Mouse (Mus musculus): ENCODE measurements around the gene Ssr1. TPM values are rescaled to one million over a fixed set of nuclear protein-coding genes. Genes with fewer than 3 reads are reported as not detected.

The Ssr1 gene
- polyA plus RNA-seq, 1 experiment: 10.5 TPM

GRCm38 (mm10) chr13:38002461-38002860 lies 8.4 kb upstream of the Ssr1 start:
- no peak for DNase-seq
- 52% methylated on average over 1 of the region's 1 CpGs for WGBS
- Histone ChIP-seq H3K4me3 (ENCODE audit: insufficient read depth, low read depth, low read length) (no peak overlapping the region), H3K27me3 (replicated peaks; ENCODE audit: control insufficient read depth, insufficient read depth, low read length) (no peaks in the 10 kb centered on the region), H3K4me1 (ENCODE audit: control insufficient read depth, insufficient read depth, low read length) (no peaks in the 10 kb centered on the region), H3K36me3 (ENCODE audit: control insufficient read depth, insufficient read depth, low read length) (no peaks in the 10 kb centered on the region), H3K27ac (ENCODE audit: insufficient read depth, low read depth, low read length) (no peak overlapping the region)
- TF ChIP-seq POLR2A (IDR thresholded peaks at IDR 0.05; ENCODE audit: low read depth, low read length): no peak
- TF ChIP-seq CTCF (conservative IDR thresholded peaks at IDR 0.05; ENCODE audit: insufficient read depth, insufficient read length, low read depth, low read length): 0 out of 2 replicates have a peak, but pooled peaks have one; percentile 0

GRCm38 (mm10) chr13:37999713-38000112 lies 5.7 kb upstream of the Ssr1 start:
- WGBS: 74% methylated on average over 3 of the region's 3 CpGs
- no peak overlapping the region for H3K4me3 ChIP-seq (ENCODE audit: insufficient read depth, low read depth, low read length)
- no peaks in the 10 kb centered on the region for H3K4me1 ChIP-seq (ENCODE audit: control insufficient read depth, insufficient read depth, low read length)
- no peaks in the 10 kb centered on the region for H3K36me3 ChIP-seq (ENCODE audit: control insufficient read depth, insufficient read depth, low read length)
- no peak for TF ChIP-seq CTCF (conservative IDR thresholded peaks at IDR 0.05; ENCODE audit: insufficient read depth, insufficient read length, low read depth, low read length)
- TF ChIP-seq POLR2A (IDR thresholded peaks at IDR 0.05; ENCODE audit: low read depth, low read length): no peak
- no peak overlapping the region for H3K27ac ChIP-seq (ENCODE audit: insufficient read depth, low read depth, low read length)
- H3K27me3 ChIP-seq (replicated peaks; ENCODE audit: control insufficient read depth, insufficient read depth, low read length): no peaks in the 10 kb centered on the region
- no peak for DNase-seq

GRCm38 (mm10) chr13:37994405-37994749 lies 360 bp upstream of the Ssr1 start:
- no peaks in the 10 kb centered on the region for H3K27me3 ChIP-seq (replicated peaks; ENCODE audit: control insufficient read depth, insufficient read depth, low read length)
- no peaks in the 10 kb centered on the region for H3K36me3 ChIP-seq (ENCODE audit: control insufficient read depth, insufficient read depth, low read length)
- no peak overlapping the region for H3K27ac ChIP-seq (ENCODE audit: insufficient read depth, low read depth, low read length)
- 16% methylated on average over 7 of the region's 7 CpGs for WGBS
- no peak for TF ChIP-seq POLR2A (IDR thresholded peaks at IDR 0.05; ENCODE audit: low read depth, low read length)
- no peak for TF ChIP-seq CTCF (conservative IDR thresholded peaks at IDR 0.05; ENCODE audit: insufficient read depth, insufficient read length, low read depth, low read length)
- no peak for DNase-seq
- H3K4me1 ChIP-seq (ENCODE audit: control insufficient read depth, insufficient read depth, low read length): peaks cover 4% of the 10 kb centered on the region; the same call in 1 of the 2 replicates
- peak overlapping the region; percentile 94 for H3K4me3 ChIP-seq (ENCODE audit: insufficient read depth, low read depth, low read length)

GRCm38 (mm10) chr13:37993376-37993703 lies 677 bp downstream of the Ssr1 start:
- Histone ChIP-seq H3K27ac (ENCODE audit: insufficient read depth, low read depth, low read length) (no peak overlapping the region), H3K36me3 (ENCODE audit: control insufficient read depth, insufficient read depth, low read length) (no peaks in the 10 kb centered on the region; the same call in 1 of the 2 replicates), H3K27me3 (replicated peaks; ENCODE audit: control insufficient read depth, insufficient read depth, low read length) (no peaks in the 10 kb centered on the region), H3K4me1 (ENCODE audit: control insufficient read depth, insufficient read depth, low read length) (peaks cover 4% of the 10 kb centered on the region; the same call in 1 of the 2 replicates), H3K4me3 (ENCODE audit: insufficient read depth, low read depth, low read length) (peak overlapping the region; percentile 94)
- DNase-seq: no peak
- WGBS: under 1% methylated on average over 17 of the region's 17 CpGs
- TF ChIP-seq CTCF (conservative IDR thresholded peaks at IDR 0.05; ENCODE audit: insufficient read depth, insufficient read length, low read depth, low read length) (no peak), POLR2A (IDR thresholded peaks at IDR 0.05; ENCODE audit: low read depth, low read length) (no peak)

- no peaks in the 10 kb centered on the region for H3K27me3 ChIP-seq (replicated peaks; ENCODE audit: control insufficient read depth, insufficient read depth, low read length)
- DNase-seq: peak; percentile 4
- H3K27ac ChIP-seq (ENCODE audit: insufficient read depth, low read depth, low read length): no peak overlapping the region
- peaks cover 4% of the 10 kb centered on the region; the same call in 1 of the 2 replicates for H3K4me1 ChIP-seq (ENCODE audit: control insufficient read depth, insufficient read depth, low read length)
- no peak for TF ChIP-seq CTCF (conservative IDR thresholded peaks at IDR 0.05; ENCODE audit: insufficient read depth, insufficient read length, low read depth, low read length)
- peak overlapping the region; percentile 31 for H3K4me3 ChIP-seq (ENCODE audit: insufficient read depth, low read depth, low read length)
- WGBS: 15% methylated on average over 10 of the region's 10 CpGs
- H3K36me3 ChIP-seq (ENCODE audit: control insufficient read depth, insufficient read depth, low read length): no peaks in the 10 kb centered on the region; the same call in 1 of the 2 replicates
Measured at GRCm38 (mm10) chr13:37992638-37993371, 1.2 kb downstream of the Ssr1 start.

- TF ChIP-seq POLR2A (IDR thresholded peaks at IDR 0.05; ENCODE audit: low read depth, low read length): no peak
- Histone ChIP-seq H3K36me3 (ENCODE audit: control insufficient read depth, insufficient read depth, low read length) (peaks cover 5% of the 10 kb centered on the region), H3K27ac (ENCODE audit: insufficient read depth, low read depth, low read length) (no peak overlapping the region), H3K27me3 (replicated peaks; ENCODE audit: control insufficient read depth, insufficient read depth, low read length) (no peaks in the 10 kb centered on the region), H3K4me1 (ENCODE audit: control insufficient read depth, insufficient read depth, low read length) (peaks cover 4% of the 10 kb centered on the region; the same call in 1 of the 2 replicates), H3K4me3 (ENCODE audit: insufficient read depth, low read depth, low read length) (no peak overlapping the region)
- no peak for DNase-seq
- 87% methylated on average over 8 of the region's 8 CpGs for WGBS
Measured at GRCm38 (mm10) chr13:37989701-37990100, 4.3 kb downstream of the Ssr1 start.

GRCm38 (mm10) chr13:37986166-37986565 lies 7.9 kb downstream of the Ssr1 start:
- H3K4me3 ChIP-seq (ENCODE audit: insufficient read depth, low read depth, low read length): no peak overlapping the region
- 89% methylated on average over 10 of the region's 10 CpGs for WGBS
- no peak overlapping the region for H3K27ac ChIP-seq (ENCODE audit: insufficient read depth, low read depth, low read length)
- H3K27me3 ChIP-seq (replicated peaks; ENCODE audit: control insufficient read depth, insufficient read depth, low read length): no peaks in the 10 kb centered on the region
- H3K4me1 ChIP-seq (ENCODE audit: control insufficient read depth, insufficient read depth, low read length): no peaks in the 10 kb centered on the region
- TF ChIP-seq CTCF (conservative IDR thresholded peaks at IDR 0.05; ENCODE audit: insufficient read depth, insufficient read length, low read depth, low read length) (no peak), POLR2A (IDR thresholded peaks at IDR 0.05; ENCODE audit: low read depth, low read length) (no peak)
- no peak for DNase-seq
- H3K36me3 ChIP-seq (ENCODE audit: control insufficient read depth, insufficient read depth, low read length): peaks cover 16% of the 10 kb centered on the region

All from kidney, adult 2 months (tissue).